Mouse (Mus musculus): ENCODE measurements around the gene Psg16. TPM values are rescaled to one million over a fixed set of nuclear protein-coding genes. Genes with fewer than 3 reads are reported as not detected.
"Not testable (repeated sequence)": the region's sequence is repeated elsewhere in the genome, so short reads cannot be mapped to it uniquely, and the experiment has no call there.

Gene Psg16
- polyA plus RNA-seq, 1 experiment from 2014 or later, result 0.13 TPM

- Histone ChIP-seq H3K9ac (no peak overlapping the region), H3K9me3 (no peaks in the 10 kb centered on the region), H3K27me3 (no peaks in the 10 kb centered on the region), H3K36me3 (no peaks in the 10 kb centered on the region), H3K4me2 (replicated peaks) (no peak overlapping the region), H3K4me3 (no peak overlapping the region), H3K4me1 (no peaks in the 10 kb centered on the region), H3K27ac (no peak overlapping the region)
- no peak for ATAC-seq (ENCODE audit: insufficient number of reproducible peaks, insufficient read depth, low FRiP score, low TSS enrichment)
- 61% methylated on average over 5 of the region's 5 CpGs for WGBS
These were observed 332 bp upstream of the Psg16 start for GRCm38 (mm10) chr7:17073513-17073903.

- no peaks in the 10 kb centered on the region for H3K4me1 ChIP-seq
- 90% methylated on average over 1 of the region's 1 CpGs for WGBS
- no peak overlapping the region for H3K4me2 ChIP-seq (replicated peaks)
- no peaks in the 10 kb centered on the region for H3K9me3 ChIP-seq
- H3K27ac ChIP-seq, result no peak overlapping the region
- no peak overlapping the region for H3K9ac ChIP-seq
- no peak for ATAC-seq (ENCODE audit: insufficient number of reproducible peaks, insufficient read depth, low FRiP score, low TSS enrichment)
- H3K36me3 ChIP-seq, result no peaks in the 10 kb centered on the region
- H3K4me3 ChIP-seq, result no peak overlapping the region
- H3K27me3 ChIP-seq, result no peaks in the 10 kb centered on the region
These were observed 2.7 kb downstream of the Psg16 start for GRCm38 (mm10) chr7:17076542-17076941.

- H3K4me2 ChIP-seq (replicated peaks), result no peak overlapping the region
- no peak overlapping the region for H3K4me3 ChIP-seq
- H3K4me1 ChIP-seq, result no peaks in the 10 kb centered on the region
- no peaks in the 10 kb centered on the region for H3K36me3 ChIP-seq
- no peak for ATAC-seq (ENCODE audit: insufficient number of reproducible peaks, insufficient read depth, low FRiP score, low TSS enrichment)
- no peaks in the 10 kb centered on the region for H3K9me3 ChIP-seq
- no peak overlapping the region for H3K27ac ChIP-seq
- H3K27me3 ChIP-seq, result no peaks in the 10 kb centered on the region
- WGBS, result 85% methylated on average over 7 of the region's 7 CpGs
- H3K9ac ChIP-seq, result no peak overlapping the region
These were observed 4.3 kb downstream of the Psg16 start for GRCm38 (mm10) chr7:17078076-17078654.

GRCm38 (mm10) chr7:17082766-17083165 is 8.9 kb downstream of the Psg16 start:
- Histone ChIP-seq H3K27me3 (no peaks in the 10 kb centered on the region), H3K4me3 (no peak overlapping the region), H3K4me2 (replicated peaks) (no peak overlapping the region), H3K9me3 (no peaks in the 10 kb centered on the region), H3K9ac (no peak overlapping the region), H3K36me3 (no peaks in the 10 kb centered on the region), H3K4me1 (no peaks in the 10 kb centered on the region), H3K27ac (no peak overlapping the region)
- ATAC-seq (ENCODE audit: insufficient number of reproducible peaks, insufficient read depth, low FRiP score, low TSS enrichment), result no peak
- WGBS, result 79% methylated on average over 4 of the region's 4 CpGs

- H3K4me2 ChIP-seq (replicated peaks), result no peak overlapping the region
These were observed 13.9 kb downstream of the Psg16 start for GRCm38 (mm10) chr7:17087731-17088130.

GRCm38 (mm10) chr7:17090058-17090585 is 16.3 kb downstream of the Psg16 start:
- Histone ChIP-seq H3K36me3 (no peaks in the 10 kb centered on the region), H3K4me1 (no peaks in the 10 kb centered on the region), H3K9ac (no peak overlapping the region), H3K4me2 (replicated peaks) (no peak overlapping the region), H3K9me3 (no peaks in the 10 kb centered on the region), H3K27me3 (no peaks in the 10 kb centered on the region), H3K27ac (no peak overlapping the region), H3K4me3 (no peak overlapping the region)
- WGBS, result 59% methylated on average over 3 of the region's 3 CpGs
- no peak for ATAC-seq (ENCODE audit: insufficient number of reproducible peaks, insufficient read depth, low FRiP score, low TSS enrichment)

More at GRCm38 (mm10) chr7:17087731-17088130, 13.9 kb downstream of the Psg16 start:
- H3K36me3 ChIP-seq, result no peaks in the 10 kb centered on the region
- H3K4me3 ChIP-seq, result no peak overlapping the region
- H3K27ac ChIP-seq, result no peak overlapping the region
- no peaks in the 10 kb centered on the region for H3K9me3 ChIP-seq
- no peak overlapping the region for H3K9ac ChIP-seq
- ATAC-seq (ENCODE audit: insufficient number of reproducible peaks, insufficient read depth, low FRiP score, low TSS enrichment), result no peak
- H3K27me3 ChIP-seq, result no peaks in the 10 kb centered on the region
- no peaks in the 10 kb centered on the region for H3K4me1 ChIP-seq
- 89% methylated on average over 3 of the region's 3 CpGs for WGBS

GRCm38 (mm10) chr7:17091280-17091679 is 17.4 kb downstream of the Psg16 start:
- Histone ChIP-seq H3K4me1 (no peaks in the 10 kb centered on the region), H3K27me3 (no peaks in the 10 kb centered on the region), H3K36me3 (no peaks in the 10 kb centered on the region), H3K27ac (no peak overlapping the region), H3K4me3 (no peak overlapping the region), H3K4me2 (replicated peaks) (no peak overlapping the region), H3K9me3 (no peaks in the 10 kb centered on the region), H3K9ac (no peak overlapping the region)
- 23% methylated on average over 1 of the region's 1 CpGs for WGBS
- no peak for ATAC-seq (ENCODE audit: insufficient number of reproducible peaks, insufficient read depth, low FRiP score, low TSS enrichment)

GRCm38 (mm10) chr7:17101631-17102030 is 27.8 kb downstream of the Psg16 start:
- not testable (repeated sequence) for H3K9me3 ChIP-seq; ATAC-seq (ENCODE audit: insufficient number of reproducible peaks, insufficient read depth, low FRiP score, low TSS enrichment); H3K27me3 ChIP-seq; H3K4me3 ChIP-seq; H3K4me2 ChIP-seq (replicated peaks); H3K36me3 ChIP-seq; H3K9ac ChIP-seq; H3K27ac ChIP-seq; H3K4me1 ChIP-seq
- WGBS, result 90% methylated on average over 13 of the region's 13 CpGs

GRCm38 (mm10) chr7:17135307-17135706 is 61.5 kb downstream of the Psg16 start:
- H3K36me3 ChIP-seq, result no peaks in the 10 kb centered on the region
- H3K4me2 ChIP-seq (replicated peaks), result no peak overlapping the region
- H3K4me1 ChIP-seq, result no peaks in the 10 kb centered on the region
- WGBS, result 71% methylated on average over 1 of the region's 1 CpGs
- no peak for ATAC-seq (ENCODE audit: insufficient number of reproducible peaks, insufficient read depth, low FRiP score, low TSS enrichment)
- H3K9me3 ChIP-seq, result no peaks in the 10 kb centered on the region
- H3K27ac ChIP-seq, result no peak overlapping the region
- H3K9ac ChIP-seq, result no peak overlapping the region
- H3K27me3 ChIP-seq, result no peaks in the 10 kb centered on the region
- no peak overlapping the region for H3K4me3 ChIP-seq

- 93% methylated on average over 2 of the region's 2 CpGs for WGBS
- no peaks in the 10 kb centered on the region; the same call in 1 of the 2 replicates for H3K9me3 ChIP-seq
- H3K27me3 ChIP-seq, result no peaks in the 10 kb centered on the region
These were observed 76.1 kb downstream of the Psg16 start, which contains the start of gene Ceacam3 for GRCm38 (mm10) chr7:17149931-17150330. Gene Ceacam3 (plus strand): TSS chr7:17150282.

GRCm38 (mm10) chr7:17155634-17156033 is 81.8 kb downstream of the Psg16 start:
- Histone ChIP-seq H3K27me3 (no peaks in the 10 kb centered on the region), H3K4me3 (no peak overlapping the region), H3K27ac (no peak overlapping the region), H3K4me2 (replicated peaks) (no peak overlapping the region), H3K4me1 (no peaks in the 10 kb centered on the region), H3K9ac (no peak overlapping the region), H3K9me3 (peaks cover 16% of the 10 kb centered on the region), H3K36me3 (no peaks in the 10 kb centered on the region)
- 46% methylated on average over 2 of the region's 2 CpGs for WGBS
- no peak for ATAC-seq (ENCODE audit: insufficient number of reproducible peaks, insufficient read depth, low FRiP score, low TSS enrichment)

More at GRCm38 (mm10) chr7:17149931-17150330, 76.1 kb downstream of the Psg16 start, which contains the start of gene Ceacam3:
- H3K4me2 ChIP-seq (replicated peaks), result no peak within 1 kb of the TSS
- no peak within 1 kb of the TSS for H3K9ac ChIP-seq
- no peaks in the 10 kb centered on the region for H3K4me1 ChIP-seq
- H3K27ac ChIP-seq, result no peak within 1 kb of the TSS
- no peak for ATAC-seq (ENCODE audit: insufficient number of reproducible peaks, insufficient read depth, low FRiP score, low TSS enrichment)
- H3K4me3 ChIP-seq, result no peak within 1 kb of the TSS
- H3K36me3 ChIP-seq, result no peaks in the 10 kb centered on the region

GRCm38 (mm10) chr7:17156885-17157677 is 83.2 kb downstream of the Psg16 start:
- Histone ChIP-seq H3K27ac (no peak overlapping the region), H3K4me2 (replicated peaks) (no peak overlapping the region), H3K4me1 (no peaks in the 10 kb centered on the region), H3K27me3 (no peaks in the 10 kb centered on the region), H3K9me3 (peaks cover 16% of the 10 kb centered on the region), H3K36me3 (no peaks in the 10 kb centered on the region), H3K9ac (no peak overlapping the region), H3K4me3 (no peak overlapping the region)
- no peak for ATAC-seq (ENCODE audit: insufficient number of reproducible peaks, insufficient read depth, low FRiP score, low TSS enrichment)
- 72% methylated on average over 3 of the region's 3 CpGs for WGBS
